Mouse (Mus musculus): Measurements from ENCODE around the gene Pcbp3. TPM values are rescaled to one million over a fixed set of nuclear protein-coding genes. Genes with fewer than 3 reads are reported as not detected.
A peak's percentile ranks its signal among the peaks of the same experiment; 100 is the strongest.

Pcbp3 gene
- polyA plus RNA-seq, 1 experiment = 72.3 TPM

- peak overlapping the region; percentile 71 for H3K4me3 ChIP-seq (replicated peaks; ENCODE audit: insufficient read depth, low read depth, low read length)
- no peak for TF ChIP-seq CTCF (IDR thresholded peaks at IDR 0.05; ENCODE audit: borderline replicate concordance, insufficient read depth, low read depth, low read length)
- TF ChIP-seq POLR2A (IDR thresholded peaks at IDR 0.05; ENCODE audit: borderline replicate concordance, insufficient read depth, low read length) = no peak
- H3K27ac ChIP-seq (ENCODE audit: insufficient read depth, low read length) = peak overlapping the region; percentile 60
- no peaks in the 10 kb centered on the region for H3K27me3 ChIP-seq (ENCODE audit: control insufficient read depth, insufficient read depth, low read length)
- 5% methylated on average over 11 of the region's 11 CpGs for WGBS
- no peak for DNase-seq
- H3K4me1 ChIP-seq (ENCODE audit: control insufficient read depth, insufficient read depth, low read length) = peaks cover 6% of the 10 kb centered on the region
Measured at GRCm38 (mm10) chr10:76961156-76961555, 531 bp downstream of the Pcbp3 start.

GRCm38 (mm10) chr10:76958201-76958600 is 3.5 kb downstream of the Pcbp3 start:
- TF ChIP-seq CTCF (IDR thresholded peaks at IDR 0.05; ENCODE audit: borderline replicate concordance, insufficient read depth, low read depth, low read length) = no peak
- TF ChIP-seq POLR2A (IDR thresholded peaks at IDR 0.05; ENCODE audit: borderline replicate concordance, insufficient read depth, low read length) = no peak
- H3K27me3 ChIP-seq (ENCODE audit: control insufficient read depth, insufficient read depth, low read length) = no peaks in the 10 kb centered on the region
- H3K27ac ChIP-seq (ENCODE audit: insufficient read depth, low read length) = no peak overlapping the region
- WGBS = 77% methylated on average over 3 of the region's 3 CpGs
- no peak for DNase-seq
- H3K4me1 ChIP-seq (ENCODE audit: control insufficient read depth, insufficient read depth, low read length) = peaks cover 7% of the 10 kb centered on the region
- H3K4me3 ChIP-seq (replicated peaks; ENCODE audit: insufficient read depth, low read depth, low read length) = no peak overlapping the region

- Histone ChIP-seq H3K4me3 (replicated peaks; ENCODE audit: insufficient read depth, low read depth, low read length) (no peak overlapping the region), H3K27ac (ENCODE audit: insufficient read depth, low read length) (no peak overlapping the region), H3K4me1 (ENCODE audit: control insufficient read depth, insufficient read depth, low read length) (peaks cover 5% of the 10 kb centered on the region), H3K27me3 (ENCODE audit: control insufficient read depth, insufficient read depth, low read length) (no peaks in the 10 kb centered on the region)
- DNase-seq = no peak
- TF ChIP-seq CTCF (IDR thresholded peaks at IDR 0.05; ENCODE audit: borderline replicate concordance, insufficient read depth, low read depth, low read length) (no peak), POLR2A (IDR thresholded peaks at IDR 0.05; ENCODE audit: borderline replicate concordance, insufficient read depth, low read length) (no peak)
- 23% methylated on average over 6 of the region's 6 CpGs for WGBS
Measured at GRCm38 (mm10) chr10:76956200-76956599, 5.5 kb downstream of the Pcbp3 start.

- Histone ChIP-seq H3K27me3 (ENCODE audit: control insufficient read depth, insufficient read depth, low read length) (no peaks in the 10 kb centered on the region), H3K4me1 (ENCODE audit: control insufficient read depth, insufficient read depth, low read length) (peaks cover 7% of the 10 kb centered on the region), H3K4me3 (replicated peaks; ENCODE audit: insufficient read depth, low read depth, low read length) (no peak overlapping the region), H3K27ac (ENCODE audit: insufficient read depth, low read length) (no peak overlapping the region)
- DNase-seq = no peak
- TF ChIP-seq CTCF (IDR thresholded peaks at IDR 0.05; ENCODE audit: borderline replicate concordance, insufficient read depth, low read depth, low read length) (no peak), POLR2A (IDR thresholded peaks at IDR 0.05; ENCODE audit: borderline replicate concordance, insufficient read depth, low read length) (no peak)
- 66% methylated on average over 4 of the region's 4 CpGs for WGBS
Measured at GRCm38 (mm10) chr10:76941038-76941437, 20.6 kb downstream of the Pcbp3 start.

DNA sequence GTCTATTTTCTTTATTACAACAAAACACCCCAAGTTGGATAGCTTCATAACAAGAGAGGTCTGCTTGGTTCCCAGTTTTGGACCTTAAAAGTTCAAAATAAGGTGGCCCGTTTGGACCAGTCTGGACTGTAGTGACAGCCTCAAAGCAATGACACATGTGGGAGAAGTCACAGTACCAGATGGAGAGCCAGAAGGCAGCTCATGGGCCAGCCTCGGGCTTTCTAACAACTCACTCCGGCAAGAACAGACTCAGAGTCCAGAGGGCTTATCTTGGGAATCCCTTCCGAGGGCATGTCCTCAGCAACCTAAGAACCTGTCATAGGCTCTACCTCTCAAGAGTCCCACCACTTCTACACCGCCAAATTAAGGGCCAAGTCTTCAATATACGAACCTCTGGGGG is 24.9 kb downstream of the Pcbp3 start:
- H3K27me3 ChIP-seq (ENCODE audit: control insufficient read depth, insufficient read depth, low read length) = no peaks in the 10 kb centered on the region
- H3K27ac ChIP-seq (ENCODE audit: insufficient read depth, low read length) = no peak overlapping the region
- no peak for TF ChIP-seq POLR2A (IDR thresholded peaks at IDR 0.05; ENCODE audit: borderline replicate concordance, insufficient read depth, low read length)
- TF ChIP-seq CTCF (IDR thresholded peaks at IDR 0.05; ENCODE audit: borderline replicate concordance, insufficient read depth, low read depth, low read length) = no peak
- no peak overlapping the region for H3K4me3 ChIP-seq (replicated peaks; ENCODE audit: insufficient read depth, low read depth, low read length)
- DNase-seq = peak; percentile 37 to 66
- WGBS = 40% methylated on average over 6 of the region's 6 CpGs
- peaks cover 10% of the 10 kb centered on the region for H3K4me1 ChIP-seq (ENCODE audit: control insufficient read depth, insufficient read depth, low read length)

- no peak for TF ChIP-seq CTCF (IDR thresholded peaks at IDR 0.05; ENCODE audit: borderline replicate concordance, insufficient read depth, low read depth, low read length)
- no peak for TF ChIP-seq POLR2A (IDR thresholded peaks at IDR 0.05; ENCODE audit: borderline replicate concordance, insufficient read depth, low read length)
- no peak overlapping the region for H3K27ac ChIP-seq (ENCODE audit: insufficient read depth, low read length)
- WGBS = 76% methylated on average over 5 of the region's 5 CpGs
- DNase-seq = no peak
- H3K4me1 ChIP-seq (ENCODE audit: control insufficient read depth, insufficient read depth, low read length) = peaks cover 18% of the 10 kb centered on the region
- no peaks in the 10 kb centered on the region for H3K27me3 ChIP-seq (ENCODE audit: control insufficient read depth, insufficient read depth, low read length)
- no peak overlapping the region for H3K4me3 ChIP-seq (replicated peaks; ENCODE audit: insufficient read depth, low read depth, low read length)
Measured at GRCm38 (mm10) chr10:76934805-76935204, 26.9 kb downstream of the Pcbp3 start.

DNA sequence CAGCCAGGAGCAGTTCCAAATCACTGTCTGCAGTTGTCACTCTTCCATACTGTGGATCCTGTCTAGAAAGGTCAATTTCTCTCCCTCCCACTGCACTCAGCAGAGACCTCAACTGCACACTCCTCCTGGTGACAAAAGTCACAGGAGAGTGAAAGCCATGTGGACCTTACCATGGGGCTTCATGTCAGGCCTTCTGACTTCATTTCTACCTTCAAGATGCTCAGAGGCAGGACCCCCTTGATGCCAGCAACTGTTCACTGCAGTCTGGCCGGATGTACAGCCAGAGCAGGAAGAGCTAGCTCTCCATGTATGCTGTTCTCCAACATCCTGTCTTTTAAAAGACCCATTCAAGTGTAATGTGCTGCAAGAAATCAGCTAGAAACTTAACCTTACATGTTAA is 29.9 kb downstream of the Pcbp3 start:
- H3K27ac ChIP-seq (ENCODE audit: insufficient read depth, low read length) = peak overlapping the region; percentile 78
- WGBS = 13% methylated on average over 1 of the region's 1 CpGs
- TF ChIP-seq POLR2A (IDR thresholded peaks at IDR 0.05; ENCODE audit: borderline replicate concordance, insufficient read depth, low read length) (no peak), CTCF (IDR thresholded peaks at IDR 0.05; ENCODE audit: borderline replicate concordance, insufficient read depth, low read depth, low read length) (no peak)

DNA sequence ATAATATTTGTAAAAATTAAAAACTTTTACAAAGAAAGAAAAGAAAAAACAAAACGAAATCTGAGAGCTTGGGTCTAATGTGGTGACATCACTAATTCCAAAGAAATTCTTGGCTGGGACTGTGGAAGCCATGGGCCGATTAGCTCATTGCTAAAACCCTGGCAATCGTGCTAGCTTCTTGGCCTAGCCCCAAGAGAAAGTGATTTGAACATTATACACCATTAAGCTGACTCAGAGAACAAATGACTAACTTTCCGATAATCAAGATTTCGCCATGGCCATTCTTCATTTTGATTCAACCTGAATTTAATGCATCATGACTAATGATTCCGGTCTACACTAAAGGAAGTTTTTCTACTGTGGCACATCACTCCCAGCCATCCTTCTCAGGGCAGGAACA is 30.6 kb downstream of the Pcbp3 start:
- Histone ChIP-seq H3K4me3 (replicated peaks; ENCODE audit: insufficient read depth, low read depth, low read length) (no peak overlapping the region), H3K27ac (ENCODE audit: insufficient read depth, low read length) (peak overlapping the region; percentile 78; the same call in 1 of the 2 replicates), H3K27me3 (ENCODE audit: control insufficient read depth, insufficient read depth, low read length) (no peaks in the 10 kb centered on the region), H3K4me1 (ENCODE audit: control insufficient read depth, insufficient read depth, low read length) (peaks cover 11% of the 10 kb centered on the region)
- DNase-seq = peak; percentile 64 to 76
- TF ChIP-seq POLR2A (IDR thresholded peaks at IDR 0.05; ENCODE audit: borderline replicate concordance, insufficient read depth, low read length) (no peak), CTCF (IDR thresholded peaks at IDR 0.05; ENCODE audit: borderline replicate concordance, insufficient read depth, low read depth, low read length) (no peak)
- WGBS = 35% methylated on average over 6 of the region's 6 CpGs

More for the DNA sequence above, 29.9 kb downstream of the Pcbp3 start:
- H3K4me3 ChIP-seq (replicated peaks; ENCODE audit: insufficient read depth, low read depth, low read length) = no peak overlapping the region
- DNase-seq = peak; percentile 36 to 56
- no peaks in the 10 kb centered on the region for H3K27me3 ChIP-seq (ENCODE audit: control insufficient read depth, insufficient read depth, low read length)
- peaks cover 12% of the 10 kb centered on the region for H3K4me1 ChIP-seq (ENCODE audit: control insufficient read depth, insufficient read depth, low read length)
